Mouse (Mus musculus): ENCODE results near the gene Smyd2.
A peak's percentile ranks its signal among the peaks of the same experiment; 100 is the strongest.

Gene Smyd2

DNA sequence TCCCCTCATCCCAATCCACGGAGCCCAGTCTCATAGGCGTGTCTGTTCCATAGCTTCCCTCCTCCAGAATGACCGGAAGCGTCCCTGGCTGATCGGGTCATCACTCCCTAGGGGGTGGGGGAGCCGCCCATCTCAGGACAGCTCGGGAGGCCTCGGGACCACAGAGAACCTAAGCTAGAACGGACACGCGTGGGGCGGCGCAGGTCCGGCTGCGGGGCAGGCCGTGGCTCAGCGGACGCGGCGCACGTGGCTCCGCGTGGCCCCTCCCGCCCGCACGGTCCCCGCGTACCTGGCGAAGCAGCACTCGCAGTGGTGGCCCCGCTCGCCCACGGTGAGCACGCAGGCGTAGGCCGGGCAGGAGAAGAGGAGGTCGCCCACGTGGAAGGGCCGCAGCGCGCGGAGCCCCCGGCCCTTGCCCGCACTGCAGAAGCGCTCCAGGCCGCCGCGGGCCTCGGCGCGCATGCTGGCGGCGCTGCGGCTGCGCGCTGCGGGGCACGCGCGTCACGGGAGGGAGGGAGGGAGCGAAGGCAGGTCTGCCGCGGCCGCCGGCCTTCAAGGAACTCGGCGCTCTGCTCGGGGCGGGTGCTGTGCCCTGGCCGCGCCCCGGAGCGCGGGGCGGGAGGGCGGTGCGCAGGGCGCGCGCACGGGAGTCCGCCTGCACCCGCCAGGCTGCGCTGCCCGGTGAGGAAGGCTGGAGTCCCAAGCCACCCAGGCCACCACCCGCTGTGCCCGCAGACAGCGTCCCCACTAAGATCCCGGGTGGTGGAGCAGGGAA is at the start of gene Smyd2:
Gene Smyd2 (minus strand): TSS at position 546 of the 775 bp plus-strand sequence.
- DNase-seq = peak; percentile 90

- no peak for DNase-seq
Observed at GRCm38 (mm10) chr1:189970381-189970780, 48.2 kb upstream of the Smyd2 start.

DNA sequence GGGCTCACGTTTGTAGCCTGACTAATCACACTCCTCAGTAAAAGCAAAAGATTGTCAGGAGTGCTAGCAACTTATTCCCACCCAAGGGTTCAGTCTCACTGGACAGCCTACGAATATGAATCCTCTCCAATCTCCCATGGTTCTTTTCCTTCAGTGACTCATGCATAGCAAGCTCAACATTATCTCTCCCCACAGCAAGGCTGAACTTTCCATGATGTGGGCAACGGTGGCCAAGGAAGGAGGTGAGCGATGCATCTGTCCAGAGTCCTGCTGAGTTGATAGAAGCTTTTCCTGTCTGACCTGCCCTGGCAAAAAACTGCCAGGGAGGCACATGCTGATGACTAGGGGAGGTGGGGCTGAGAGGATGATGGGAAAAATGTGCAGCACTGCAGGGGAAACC is 45.9 kb upstream of the Smyd2 start:
- DNase-seq = no peak

- DNase-seq = no peak
Observed at GRCm38 (mm10) chr1:189960481-189960880, 38.3 kb upstream of the Smyd2 start.

DNA sequence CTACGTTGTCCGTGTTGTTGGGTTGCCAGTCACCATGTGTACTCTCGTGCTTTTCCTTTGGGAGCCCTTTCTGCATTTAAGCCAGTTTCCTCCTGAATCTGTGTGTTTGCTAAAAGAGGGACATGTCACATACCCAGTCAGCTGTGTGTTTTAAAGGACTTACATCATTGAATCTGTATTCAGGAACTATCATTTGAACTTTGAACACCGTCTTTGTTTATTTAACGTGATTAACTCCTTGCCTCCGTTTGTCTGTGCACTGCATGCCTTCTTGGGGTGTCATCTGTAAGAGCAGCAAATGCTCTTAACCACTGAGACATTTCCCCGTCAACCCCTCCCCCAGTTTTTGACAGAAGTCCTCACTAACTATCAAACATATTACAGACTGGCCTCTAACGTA is 37.6 kb upstream of the Smyd2 start:
- DNase-seq = no peak

DNA sequence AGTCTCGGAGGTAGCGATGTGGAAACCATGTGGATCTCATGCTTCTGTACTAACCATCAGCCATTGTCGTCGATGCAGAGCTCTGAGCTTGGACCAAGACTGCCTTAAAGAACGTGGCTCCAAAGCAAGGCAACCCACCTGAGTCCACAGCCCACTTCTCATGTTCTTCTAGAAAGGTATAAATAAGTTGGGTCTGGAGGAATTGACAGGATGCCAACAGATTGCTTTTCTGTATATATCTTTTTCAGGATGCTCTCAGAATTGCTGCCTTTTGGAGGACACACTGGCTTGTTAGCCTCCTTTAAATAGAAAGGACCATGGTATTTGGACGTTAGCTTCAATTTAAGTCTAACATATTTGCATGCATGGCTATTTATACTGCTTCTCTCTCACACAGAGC is 29.7 kb upstream of the Smyd2 start:
- no peak for DNase-seq

GRCm38 (mm10) chr1:189947411-189947810 is 25.2 kb upstream of the Smyd2 start:
- peak; percentile 45 for DNase-seq

- DNase-seq = no peak
Observed at GRCm38 (mm10) chr1:189946126-189946525, 24.0 kb upstream of the Smyd2 start.

GRCm38 (mm10) chr1:189941786-189942185 is 19.6 kb upstream of the Smyd2 start:
- DNase-seq = peak; percentile 33

DNA sequence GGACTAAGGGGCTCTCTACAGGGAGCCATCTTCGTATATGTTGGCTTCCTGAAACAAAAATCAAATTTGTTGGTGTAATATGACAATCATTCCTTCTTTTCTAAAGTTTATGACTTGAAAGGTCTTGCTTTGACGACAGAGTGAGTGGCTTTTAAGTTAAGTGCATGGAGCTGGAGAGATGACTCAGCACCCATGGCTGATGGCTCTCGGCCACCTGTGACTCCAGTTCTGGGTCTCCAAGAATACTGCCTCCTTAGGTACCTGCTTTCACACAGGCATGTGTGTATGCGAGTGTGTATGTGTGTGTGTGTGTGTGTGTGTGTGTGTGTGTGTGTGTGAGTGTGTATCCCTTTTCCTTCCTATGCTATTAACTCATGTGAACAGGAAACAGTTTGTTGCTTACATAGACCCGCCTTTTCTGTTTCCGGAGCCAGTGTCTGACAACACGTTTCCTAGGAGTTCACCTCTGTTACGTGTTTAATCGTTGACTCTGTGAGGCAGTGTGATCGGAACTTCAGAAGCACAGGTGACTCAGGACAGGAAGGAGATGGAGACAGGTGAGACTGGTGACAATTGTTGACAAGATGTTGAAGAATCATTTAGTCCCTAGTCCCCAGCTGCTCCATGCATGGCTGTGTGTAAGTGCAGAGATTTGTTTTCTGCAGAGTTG is 14.4 kb upstream of the Smyd2 start:
- DNase-seq = no peak

DNA sequence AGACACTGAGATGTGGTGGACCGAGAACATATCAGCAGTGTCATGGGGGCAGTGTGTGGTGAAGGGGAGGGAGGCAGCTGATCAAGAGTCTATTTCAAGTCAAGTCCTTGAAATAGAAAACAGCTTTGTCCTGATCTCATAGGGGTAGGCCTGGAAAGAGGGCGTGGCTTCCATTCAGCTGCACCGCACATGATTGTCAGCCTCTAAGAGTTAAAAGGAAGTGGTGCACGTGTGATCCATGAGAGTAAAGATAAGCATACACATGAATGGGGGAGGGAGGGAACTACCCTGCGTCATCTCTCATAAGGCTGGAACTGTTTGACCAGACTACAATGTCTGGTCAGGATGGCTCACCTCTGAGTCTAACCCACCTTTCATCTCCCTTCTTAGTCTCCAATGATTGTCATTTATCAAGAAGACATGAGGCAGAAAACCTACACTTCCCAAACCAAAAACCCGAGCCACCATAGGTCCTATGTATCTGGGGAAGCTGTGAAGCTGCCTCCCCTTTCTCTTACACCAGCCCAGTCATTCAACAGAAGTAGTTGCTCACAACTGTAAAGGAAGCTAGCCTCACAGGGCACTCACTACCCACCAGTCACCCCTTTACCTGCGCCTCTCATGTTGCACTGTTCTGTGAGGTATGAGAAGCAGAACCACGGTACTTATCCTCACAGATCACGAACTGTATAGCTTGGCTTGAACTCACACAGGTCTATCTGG is 11.5 kb upstream of the Smyd2 start:
- DNase-seq = no peak

GRCm38 (mm10) chr1:189932976-189933375 is 10.8 kb upstream of the Smyd2 start:
- DNase-seq = peak; percentile 65

DNA sequence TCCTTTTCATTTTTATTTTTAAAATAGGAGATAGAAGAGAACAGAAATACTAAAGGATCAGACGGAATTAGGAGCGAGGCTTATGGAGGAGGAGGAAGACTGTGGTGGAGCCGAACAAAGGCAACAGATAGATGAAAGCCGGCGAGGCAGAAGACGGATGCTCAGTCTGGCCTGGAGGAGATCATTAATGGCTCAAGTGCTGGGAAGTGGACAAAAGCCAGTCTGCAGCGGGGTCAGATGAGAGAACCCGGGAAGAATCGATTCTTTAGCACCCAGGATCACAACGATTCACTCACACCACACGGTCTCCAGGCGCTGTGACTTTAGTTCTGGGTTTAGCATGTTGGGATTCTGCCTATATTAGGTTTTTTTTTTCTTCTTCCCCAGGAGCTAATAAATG is 10.0 kb upstream of the Smyd2 start:
- DNase-seq = peak; percentile 45

DNA sequence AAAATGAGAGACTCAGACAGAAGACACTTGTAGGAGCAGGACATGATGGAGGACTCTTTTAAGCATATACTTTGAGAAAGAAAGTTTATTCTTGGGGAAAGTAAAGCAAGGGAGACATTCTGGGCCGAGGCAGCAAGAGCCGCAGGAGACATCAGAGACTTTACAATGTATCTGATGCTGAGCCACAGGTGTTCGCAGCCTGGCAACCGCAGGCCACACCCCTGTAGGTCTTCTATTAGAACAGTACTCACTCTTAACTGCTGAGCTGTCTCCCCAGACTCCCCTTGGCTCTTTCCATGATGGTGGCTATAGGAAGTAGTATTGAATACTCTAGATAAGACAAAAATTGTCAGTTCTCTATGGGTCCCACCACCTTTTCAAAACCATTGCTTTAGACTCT is 7.7 kb upstream of the Smyd2 start:
- DNase-seq = no peak

GRCm38 (mm10) chr1:189927644-189928043 is 5.5 kb upstream of the Smyd2 start:
- peak; percentile 75 for DNase-seq

DNA sequence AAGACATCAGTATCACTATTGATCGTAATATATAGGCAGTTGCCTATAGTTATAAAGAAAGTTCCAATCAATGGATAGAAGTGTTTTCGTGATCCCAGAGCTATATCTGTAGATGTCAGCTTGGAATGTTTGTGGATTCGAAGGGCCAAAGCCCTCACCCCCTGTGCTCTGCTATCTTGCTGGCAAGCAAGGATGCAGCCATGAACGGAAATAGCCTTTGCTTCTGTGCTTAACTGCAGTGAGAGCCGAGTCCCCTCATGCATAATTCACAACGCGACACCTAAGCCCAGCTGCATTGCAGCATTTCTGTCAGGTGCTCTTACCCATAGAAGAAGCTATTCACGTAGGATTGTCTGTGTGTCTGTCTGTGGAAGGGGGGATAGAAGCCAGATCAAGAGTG is 4.1 kb upstream of the Smyd2 start:
- DNase-seq = no peak

- DNase-seq = no peak
Observed at GRCm38 (mm10) chr1:189923871-189924568, 1.9 kb upstream of the Smyd2 start.

- no peak for DNase-seq
Observed at GRCm38 (mm10) chr1:189923157-189923556, 994 bp upstream of the Smyd2 start.

- no peak for DNase-seq
Observed at GRCm38 (mm10) chr1:189922721-189923120, 558 bp upstream of the Smyd2 start.

GRCm38 (mm10) chr1:189921568-189921817 is 670 bp downstream of the Smyd2 start:
- no peak for DNase-seq

DNA sequence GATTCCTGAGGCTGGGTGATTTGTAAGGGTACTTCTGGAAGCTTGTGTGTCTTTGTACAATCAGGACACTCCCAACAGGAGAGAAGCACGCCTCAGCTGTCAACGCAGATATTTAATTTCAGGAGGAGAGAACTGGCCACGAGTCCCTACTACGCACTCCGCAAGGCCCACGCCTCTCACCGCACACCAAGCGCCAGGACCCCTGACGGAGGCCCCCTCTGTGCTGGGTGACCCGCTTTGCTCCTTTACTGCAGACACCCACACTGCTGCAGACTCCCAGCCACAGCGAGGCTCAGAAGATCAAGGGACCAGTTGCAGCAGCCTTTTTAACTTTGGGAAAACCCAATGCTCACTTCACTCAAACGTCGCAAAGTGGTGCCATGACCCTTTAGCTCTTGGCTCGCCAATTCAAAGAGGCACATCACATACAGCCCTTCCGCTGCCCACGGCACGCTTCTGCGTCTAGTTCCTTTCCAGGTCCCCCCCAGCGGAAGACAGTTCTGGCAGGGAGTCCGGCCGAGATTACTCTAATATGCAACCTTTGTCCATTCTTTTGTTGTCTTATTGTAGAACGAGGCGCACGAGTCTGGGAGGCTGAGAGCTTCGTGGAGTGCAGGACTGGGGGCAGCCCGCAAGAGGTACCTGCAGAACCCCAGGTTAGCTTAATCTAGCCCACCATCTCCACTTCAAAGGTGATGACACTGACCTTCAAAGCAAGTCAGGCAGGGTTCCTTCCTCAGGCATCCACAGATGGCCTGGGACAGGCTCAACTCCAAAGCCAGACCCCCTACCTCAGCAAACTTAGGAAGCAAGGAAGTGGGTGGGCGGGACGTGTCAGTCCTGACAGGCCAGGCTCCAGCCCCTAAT is 1.2 kb downstream of the Smyd2 start:
- DNase-seq = peak; percentile 36

- no peak for DNase-seq
Observed at GRCm38 (mm10) chr1:189919756-189920155, 2.4 kb downstream of the Smyd2 start.

GRCm38 (mm10) chr1:189917126-189917500 is 5.0 kb downstream of the Smyd2 start:
- DNase-seq = no peak

Data from retina, postnatal 1 day (tissue).